Mouse (Mus musculus): Measurements from ENCODE around the gene Epha1.

Gene Epha1

GRCm38 (mm10) chr6:42372816-42373547 is at the start of gene Epha1:
Gene Epha1 (minus strand): TSS chr6:42373268.
- DNase-seq, result peak; percentile 74

- DNase-seq, result no peak
These were observed 48.4 kb upstream of the Epha1 start for GRCm38 (mm10) chr6:42421439-42421838.

GRCm38 (mm10) chr6:42419443-42419842 is 46.4 kb upstream of the Epha1 start:
- no peak for DNase-seq

GRCm38 (mm10) chr6:42405134-42405533 is 32.1 kb upstream of the Epha1 start, which contains the start of gene Tas2r135:
Gene Tas2r135 (plus strand): TSS chr6:42405434.
- DNase-seq, result no peak

GRCm38 (mm10) chr6:42399938-42400337 is 26.9 kb upstream of the Epha1 start, which contains the start of gene Tas2r143:
Gene Tas2r143 (plus strand): TSS chr6:42400238.
- no peak for DNase-seq

- no peak for DNase-seq
These were observed 25.9 kb upstream of the Epha1 start for GRCm38 (mm10) chr6:42398998-42399397.

- DNase-seq, result no peak
These were observed 25.2 kb upstream of the Epha1 start for GRCm38 (mm10) chr6:42398285-42398684.

- DNase-seq, result no peak
These were observed 24.1 kb upstream of the Epha1 start for GRCm38 (mm10) chr6:42397041-42397657.

- DNase-seq, result no peak
These were observed 23.1 kb upstream of the Epha1 start for GRCm38 (mm10) chr6:42395960-42396809.

GRCm38 (mm10) chr6:42391796-42392330 is 18.8 kb upstream of the Epha1 start:
- DNase-seq, result no peak

- no peak for DNase-seq
These were observed 12.6 kb upstream of the Epha1 start for GRCm38 (mm10) chr6:42385635-42386034.

GRCm38 (mm10) chr6:42383360-42383759 is 10.3 kb upstream of the Epha1 start:
- DNase-seq, result no peak

GRCm38 (mm10) chr6:42381916-42382381 is 8.9 kb upstream of the Epha1 start:
- DNase-seq, result no peak

- no peak for DNase-seq
These were observed 8.2 kb upstream of the Epha1 start for GRCm38 (mm10) chr6:42381221-42381620.

GRCm38 (mm10) chr6:42380416-42381144 is 7.5 kb upstream of the Epha1 start:
- peak; percentile 70 for DNase-seq

- DNase-seq, result no peak
These were observed 6.5 kb upstream of the Epha1 start for GRCm38 (mm10) chr6:42379551-42379950.

GRCm38 (mm10) chr6:42377280-42377679 is 4.2 kb upstream of the Epha1 start:
- DNase-seq, result no peak

GRCm38 (mm10) chr6:42376504-42377019 is 3.5 kb upstream of the Epha1 start:
- DNase-seq, result no peak

GRCm38 (mm10) chr6:42376016-42376415 is 2.9 kb upstream of the Epha1 start:
- DNase-seq, result no peak

- no peak for DNase-seq
These were observed 2.1 kb upstream of the Epha1 start for GRCm38 (mm10) chr6:42375131-42375530.

- no peak for DNase-seq
These were observed 1.6 kb upstream of the Epha1 start for GRCm38 (mm10) chr6:42374701-42375100.
